Mouse (Mus musculus): ENCODE results near the gene Nufip1. TPM values are rescaled to one million over a fixed set of nuclear protein-coding genes. Genes with fewer than 3 reads are reported as not detected.

Gene Nufip1
- polyA plus RNA-seq, 1 experiment = 6.4 TPM

DNA sequence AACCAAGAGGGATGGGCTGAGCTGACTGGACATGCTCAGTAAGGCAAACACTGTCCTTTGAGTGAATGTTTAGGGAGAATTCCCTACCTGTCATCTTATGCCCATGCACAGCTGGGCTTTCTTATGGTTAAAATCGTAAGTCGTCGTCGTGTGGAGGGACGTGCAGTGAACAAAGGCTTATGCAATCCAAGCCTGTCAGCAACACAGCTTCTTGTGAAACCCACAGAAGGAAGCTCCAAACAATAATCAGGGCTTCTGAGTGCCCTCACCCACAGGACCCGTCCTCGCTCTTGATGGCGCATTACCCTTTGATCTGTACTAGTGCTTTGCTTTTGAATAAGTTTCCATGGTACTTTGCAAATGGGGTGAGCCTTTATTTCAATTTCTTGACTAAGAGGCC lies 60.6 kb downstream of the Nufip1 start:
- H3K4me3 ChIP-seq (ENCODE audit: insufficient read depth, low read length) = no peak overlapping the region
- TF ChIP-seq POLR2A (IDR thresholded peaks at IDR 0.05; ENCODE audit: extremely low read depth, insufficient read depth, low read length) (no peak), CTCF (IDR thresholded peaks at IDR 0.05; ENCODE audit: extremely low read depth, insufficient read depth, low read length) (no peak)
- H3K27ac ChIP-seq (ENCODE audit: insufficient read depth, low read length) = no peak overlapping the region
- H3K4me1 ChIP-seq (ENCODE audit: control insufficient read depth, insufficient read depth, low read length) = no peaks in the 10 kb centered on the region

DNA sequence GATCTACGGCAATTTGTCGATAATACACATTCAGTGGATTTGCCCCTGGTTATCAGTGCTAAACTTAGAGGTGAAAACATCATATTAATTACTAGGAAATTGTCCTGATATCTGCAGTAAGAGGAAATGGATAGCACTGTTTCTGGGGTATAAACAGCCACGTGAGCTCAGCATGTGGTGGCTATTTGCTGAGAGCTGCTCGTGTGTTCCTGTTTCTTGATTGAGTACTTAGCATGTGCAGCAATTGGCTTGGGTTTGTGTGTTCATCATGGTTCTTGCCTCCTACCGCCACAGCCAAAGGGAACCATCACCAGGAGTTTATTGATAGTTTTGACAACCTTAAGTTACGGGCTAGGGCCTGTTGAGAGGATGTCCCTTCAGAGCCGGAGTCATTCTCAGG lies 63.6 kb downstream of the Nufip1 start:
- Histone ChIP-seq H3K4me3 (ENCODE audit: insufficient read depth, low read length) (no peak overlapping the region), H3K27ac (ENCODE audit: insufficient read depth, low read length) (no peak overlapping the region), H3K4me1 (ENCODE audit: control insufficient read depth, insufficient read depth, low read length) (no peaks in the 10 kb centered on the region)
- TF ChIP-seq CTCF (IDR thresholded peaks at IDR 0.05; ENCODE audit: extremely low read depth, insufficient read depth, low read length) (no peak), POLR2A (IDR thresholded peaks at IDR 0.05; ENCODE audit: extremely low read depth, insufficient read depth, low read length) (no peak)

DNA sequence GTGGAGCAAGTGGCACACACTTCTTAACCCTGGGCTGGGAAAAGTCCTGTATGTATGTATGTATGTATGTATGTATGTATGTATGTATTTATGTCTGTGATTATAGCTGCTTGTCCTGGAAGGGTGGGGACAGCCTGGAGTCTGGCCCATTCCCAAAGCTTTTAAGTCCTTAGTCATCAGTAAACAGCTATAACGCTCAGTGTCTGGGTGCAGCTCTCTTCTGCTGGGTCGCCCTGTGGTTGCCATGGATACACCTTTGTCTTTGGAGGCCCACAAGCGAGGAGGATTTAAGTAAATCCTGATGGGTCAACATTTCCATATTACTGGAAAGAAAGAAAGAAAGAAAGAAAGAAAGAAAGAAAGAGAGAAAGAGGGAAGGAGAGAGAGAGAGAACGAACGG lies 65.1 kb downstream of the Nufip1 start:
- H3K27ac ChIP-seq (ENCODE audit: insufficient read depth, low read length) = no peak overlapping the region
- TF ChIP-seq POLR2A (IDR thresholded peaks at IDR 0.05; ENCODE audit: extremely low read depth, insufficient read depth, low read length) (no peak), CTCF (IDR thresholded peaks at IDR 0.05; ENCODE audit: extremely low read depth, insufficient read depth, low read length) (no peak)
- no peak overlapping the region for H3K4me3 ChIP-seq (ENCODE audit: insufficient read depth, low read length)
- H3K4me1 ChIP-seq (ENCODE audit: control insufficient read depth, insufficient read depth, low read length) = no peaks in the 10 kb centered on the region

DNA sequence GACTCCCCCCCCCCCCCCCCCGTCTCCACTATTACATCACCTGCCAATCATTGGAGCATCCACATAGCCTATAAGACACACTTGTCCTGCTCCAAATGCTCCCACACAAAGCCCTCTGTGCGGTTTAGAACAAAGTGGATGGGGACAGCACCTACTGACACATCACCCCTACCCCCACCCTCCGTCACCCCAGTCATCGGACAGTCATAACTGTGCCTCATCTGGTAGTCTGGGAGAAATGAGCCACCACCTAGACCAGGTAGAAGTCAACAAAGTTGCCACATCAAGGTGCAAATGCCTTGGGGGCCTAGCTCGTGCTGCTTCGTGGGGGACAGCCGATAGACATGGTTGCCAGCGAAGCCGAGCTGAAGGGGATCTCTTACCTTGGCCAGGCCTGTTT lies 66.5 kb downstream of the Nufip1 start:
- no peak overlapping the region for H3K4me3 ChIP-seq (ENCODE audit: insufficient read depth, low read length)
- H3K27ac ChIP-seq (ENCODE audit: insufficient read depth, low read length) = no peak overlapping the region
- TF ChIP-seq CTCF (IDR thresholded peaks at IDR 0.05; ENCODE audit: extremely low read depth, insufficient read depth, low read length) = no peak
- no peak for TF ChIP-seq POLR2A (IDR thresholded peaks at IDR 0.05; ENCODE audit: extremely low read depth, insufficient read depth, low read length)
- no peaks in the 10 kb centered on the region for H3K4me1 ChIP-seq (ENCODE audit: control insufficient read depth, insufficient read depth, low read length)

DNA sequence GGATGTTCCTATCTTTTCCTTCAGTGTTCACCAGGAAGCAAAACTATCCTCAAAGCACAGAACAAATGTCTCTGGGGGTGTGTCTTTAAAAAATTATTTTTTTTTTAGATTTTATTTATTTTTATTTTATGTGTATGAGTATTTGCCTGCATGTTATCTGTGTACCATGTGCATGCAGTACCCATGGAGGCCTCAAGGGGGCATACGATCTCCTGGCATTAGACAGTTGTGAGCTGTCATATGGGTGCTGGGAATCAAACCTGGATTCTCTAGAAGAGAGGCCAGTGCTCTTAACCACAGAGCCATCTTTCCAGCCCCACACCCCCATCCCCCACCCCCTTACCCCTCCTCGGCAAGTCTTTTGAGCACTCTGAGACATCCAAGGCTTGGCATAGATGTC lies 67.8 kb downstream of the Nufip1 start:
- TF ChIP-seq POLR2A (IDR thresholded peaks at IDR 0.05; ENCODE audit: extremely low read depth, insufficient read depth, low read length) (no peak), CTCF (IDR thresholded peaks at IDR 0.05; ENCODE audit: extremely low read depth, insufficient read depth, low read length) (0 out of 2 replicates have a peak, but pooled peaks have one; percentile 9)
- Histone ChIP-seq H3K27ac (ENCODE audit: insufficient read depth, low read length) (no peak overlapping the region), H3K4me1 (ENCODE audit: control insufficient read depth, insufficient read depth, low read length) (no peaks in the 10 kb centered on the region), H3K4me3 (ENCODE audit: insufficient read depth, low read length) (no peak overlapping the region)

DNA sequence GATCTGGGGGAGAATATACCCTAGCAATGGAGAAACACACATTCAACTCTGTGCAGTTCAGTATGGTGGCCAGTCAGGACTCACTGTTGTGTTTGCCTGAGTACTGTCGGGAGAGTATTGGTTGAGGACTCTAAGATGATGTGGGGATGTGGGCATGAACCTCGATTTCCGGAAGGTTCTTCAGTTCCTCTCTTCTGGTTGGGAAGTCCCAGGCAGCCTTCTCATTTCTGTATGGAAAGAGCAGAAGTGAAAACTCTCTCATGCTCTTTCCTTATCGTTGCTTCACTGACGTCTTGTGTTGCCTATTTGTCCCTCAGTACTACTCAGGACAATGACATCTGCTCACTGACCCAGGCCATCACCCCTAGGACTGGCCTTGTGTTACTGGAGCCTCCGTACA lies 68.7 kb downstream of the Nufip1 start:
- H3K4me1 ChIP-seq (ENCODE audit: control insufficient read depth, insufficient read depth, low read length) = no peaks in the 10 kb centered on the region
- no peak overlapping the region for H3K4me3 ChIP-seq (ENCODE audit: insufficient read depth, low read length)
- H3K27ac ChIP-seq (ENCODE audit: insufficient read depth, low read length) = no peak overlapping the region
- no peak for TF ChIP-seq CTCF (IDR thresholded peaks at IDR 0.05; ENCODE audit: extremely low read depth, insufficient read depth, low read length)
- TF ChIP-seq POLR2A (IDR thresholded peaks at IDR 0.05; ENCODE audit: extremely low read depth, insufficient read depth, low read length) = no peak

DNA sequence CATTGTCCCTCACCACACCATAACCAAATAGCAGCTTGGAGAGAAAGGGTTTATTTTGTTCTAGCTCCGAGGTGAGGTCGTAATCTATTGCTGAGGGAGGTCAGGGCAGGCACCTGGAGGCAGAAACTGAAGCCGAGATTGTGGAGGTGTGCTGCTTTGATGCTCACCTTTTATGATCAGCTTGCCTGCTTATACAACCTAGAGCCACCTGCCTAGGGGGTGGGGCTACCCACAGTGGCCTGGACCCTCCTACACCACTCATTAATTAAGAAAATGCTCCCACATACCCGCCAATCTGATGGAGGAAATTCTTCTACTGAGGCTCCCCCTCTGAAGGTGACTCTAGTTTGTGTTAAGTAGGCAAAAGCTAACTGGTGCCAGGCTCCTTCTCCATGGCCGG lies 74.7 kb downstream of the Nufip1 start:
- Histone ChIP-seq H3K27ac (ENCODE audit: insufficient read depth, low read length) (no peak overlapping the region), H3K4me1 (ENCODE audit: control insufficient read depth, insufficient read depth, low read length) (no peaks in the 10 kb centered on the region), H3K4me3 (ENCODE audit: insufficient read depth, low read length) (no peak overlapping the region)
- no peak for TF ChIP-seq POLR2A (IDR thresholded peaks at IDR 0.05; ENCODE audit: extremely low read depth, insufficient read depth, low read length)
- TF ChIP-seq CTCF (IDR thresholded peaks at IDR 0.05; ENCODE audit: extremely low read depth, insufficient read depth, low read length) = no peak

DNA sequence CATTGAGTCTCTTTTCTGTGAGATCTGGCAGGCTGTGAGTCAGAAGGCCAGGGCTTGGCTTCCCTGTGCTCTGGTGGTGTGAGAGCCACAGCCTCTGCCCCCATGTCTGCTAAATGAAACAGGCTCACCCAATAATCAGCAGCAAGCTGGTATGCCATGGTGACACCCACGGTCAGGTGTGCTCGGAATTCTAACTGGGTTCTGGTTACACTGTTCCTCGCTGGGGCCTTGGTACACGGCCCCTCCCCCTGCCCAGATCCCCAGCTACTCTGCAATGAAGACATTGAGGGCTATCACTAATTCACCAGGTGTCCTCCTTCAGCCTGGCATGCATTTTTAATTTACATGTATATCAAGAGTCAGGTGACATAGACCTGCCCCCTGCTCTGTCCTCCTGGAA lies 75.6 kb downstream of the Nufip1 start:
- Histone ChIP-seq H3K4me3 (ENCODE audit: insufficient read depth, low read length) (no peak overlapping the region), H3K4me1 (ENCODE audit: control insufficient read depth, insufficient read depth, low read length) (no peaks in the 10 kb centered on the region), H3K27ac (ENCODE audit: insufficient read depth, low read length) (no peak overlapping the region)
- TF ChIP-seq CTCF (IDR thresholded peaks at IDR 0.05; ENCODE audit: extremely low read depth, insufficient read depth, low read length) = no peak
- no peak for TF ChIP-seq POLR2A (IDR thresholded peaks at IDR 0.05; ENCODE audit: extremely low read depth, insufficient read depth, low read length)

Other genes with a start within 250 kb of the Nufip1 start
- gene Kctd4, start 155.9 kb upstream of the Nufip1 start, polyA plus RNA-seq (2012; rRNA removed) = 8.8 and 11.9 TPM in 2 replicates
- gene Gtf2f2, start 100.0 kb upstream of the Nufip1 start, polyA plus RNA-seq (2012; rRNA removed) = 13.3 and 13.8 TPM in 2 replicates
- 13.6 TPM in 2 replicates for gene Gpalpp1, start 131 bp upstream of the Nufip1 start, polyA plus RNA-seq (2012; rRNA removed)